Mouse (Mus musculus) hindbrain, postnatal 0 days (tissue): Measurements from ENCODE around the gene Drosha. TPM values are rescaled to one million over a fixed set of nuclear protein-coding genes. Genes with fewer than 3 reads are reported as not detected.

Experiments
- ATAC-seq: fragments of 200-750 bp; cut with Nextera tagmentation; 2 replicates; pipeline ENCODE4 v1.8.0; 2017; ENCODE audit warnings: mild to moderate bottlenecking, moderate TSS enrichment, moderate library complexity
- DNase-seq: peaks from one replicate; pipeline ENCODE4 v3.0.0-alpha.2; 2015; ENCODE audit warnings: low spot score
- H3K27ac ChIP-seq: fragments of 300-500 bp; sonication (generic); 2 replicates; pipeline ENCODE4 v1.5.1; 2014; ENCODE audit warnings: mild to moderate bottlenecking
- H3K27me3 ChIP-seq: fragments of 300-500 bp; sonication (generic); 2 replicates; pipeline ENCODE4 v1.6.1; 2014; ENCODE audit warnings: low read length, mixed read lengths; ENCODE audit not compliant: insufficient read depth
- H3K36me3 ChIP-seq: fragments of 300-500 bp; sonication (generic); 2 replicates; pipeline ENCODE4 v1.6.1; 2014; ENCODE audit warnings: low read length, mixed read lengths; ENCODE audit not compliant: insufficient read depth
- H3K4me1 ChIP-seq: fragments of 300-500 bp; sonication (generic); 2 replicates; pipeline ENCODE4 v1.6.1; 2014; ENCODE audit warnings: antibody characterized with exemption, low read length, mixed read lengths; ENCODE audit not compliant: insufficient read depth
- H3K4me2 ChIP-seq: fragments of 300-500 bp; sonication (generic); 2 replicates; pipeline ENCODE4 v1.6.1; 2014; ENCODE audit warnings: low read depth, mild to moderate bottlenecking, low read length, moderate library complexity, mixed read lengths
- H3K4me3 ChIP-seq: fragments of 300-500 bp; sonication (generic); 2 replicates; pipeline ENCODE4 v1.5.1; 2014; ENCODE audit warnings: low read length
- H3K9ac ChIP-seq: fragments of 300-500 bp; sonication (generic); replicated peaks from 2 replicates; pipeline ENCODE4 v1.6.1; 2014; ENCODE audit warnings: mild to moderate bottlenecking, low read length, moderate library complexity, mixed read lengths
- H3K9me3 ChIP-seq: fragments of 300-500 bp; sonication (generic); 2 replicates; pipeline ENCODE4 v1.6.1; 2016; ENCODE audit warnings: low read length, mixed read lengths
- CTCF ChIP-seq: IDR thresholded peaks from 2 replicates; pipeline ENCODE4 v1.5.1; 2016; ENCODE audit warnings: antibody characterized with exemption, control low read depth, low read depth
- WGBS: fragments of 180-500 bp; shearing (Covaris S2); extraction: QIAGEN DNeasy Blood & Tissue Kit; methylation state at CpG from one replicate; pipeline ENCODE4 v1.1.7; 2014; 5-methylcytosine and 5-hydroxymethylcytosine counted together
- polyA plus RNA-seq: library from polyadenylated mRNA; unstranded; fragments of >200 nt; fragmentation: Nextera tagmentation; extraction: Ambion mirVana; gene quantifications from 2 replicates; pipeline ENCODE4 v1.2.1, GENCODE M21; 2015
- total RNA-seq: library from RNA; depleted of rRNA; stranded (reverse); fragments of >200 nt; gene quantifications from 2 replicates; pipeline ENCODE4 v1.2.3, GENCODE M21; 2014

Gene Drosha
- total and polyA plus RNA-seq, 2 experiments from 2014 or later: 33.7 to 38.2 TPM

DNA sequence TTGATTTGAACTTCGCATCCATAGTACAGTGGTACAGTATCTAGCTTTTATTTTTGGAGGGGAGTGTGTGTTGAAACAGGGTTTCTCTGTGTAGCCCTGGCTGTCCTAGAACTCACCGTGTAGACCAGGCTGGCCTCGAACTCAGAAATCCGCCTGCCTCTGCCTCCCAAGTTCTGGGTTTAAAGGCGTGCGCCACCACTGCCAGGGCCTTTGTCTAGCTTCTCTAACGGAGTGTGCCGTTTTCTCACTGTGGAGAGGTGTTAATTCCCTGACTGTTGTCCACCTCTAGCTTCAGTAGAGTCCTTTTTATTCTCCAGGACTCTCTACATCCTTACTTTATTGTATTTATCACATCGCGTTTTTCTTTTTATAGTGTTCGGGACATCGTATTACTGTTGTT, 793 bp downstream of the Drosha start:
- peak overlapping the region; percentile 79 for H3K9ac ChIP-seq
- no peak for DNase-seq
- no peak for ATAC-seq
- TF ChIP-seq CTCF: no peak
- H3K27me3 ChIP-seq: no peaks in the 10 kb centered on the region
- peak overlapping the region; percentile 94 for H3K4me3 ChIP-seq
- H3K9me3 ChIP-seq: no peaks in the 10 kb centered on the region
- H3K4me2 ChIP-seq: peak overlapping the region; percentile 80
- peaks cover 8% of the 10 kb centered on the region; the same call in 1 of the 2 replicates for H3K4me1 ChIP-seq
- 60% methylated on average over 12 of the region's 12 CpGs for WGBS
- peak overlapping the region; percentile 82 for H3K27ac ChIP-seq
- H3K36me3 ChIP-seq: peaks cover 24% of the 10 kb centered on the region; the same call in 1 of the 2 replicates

DNA sequence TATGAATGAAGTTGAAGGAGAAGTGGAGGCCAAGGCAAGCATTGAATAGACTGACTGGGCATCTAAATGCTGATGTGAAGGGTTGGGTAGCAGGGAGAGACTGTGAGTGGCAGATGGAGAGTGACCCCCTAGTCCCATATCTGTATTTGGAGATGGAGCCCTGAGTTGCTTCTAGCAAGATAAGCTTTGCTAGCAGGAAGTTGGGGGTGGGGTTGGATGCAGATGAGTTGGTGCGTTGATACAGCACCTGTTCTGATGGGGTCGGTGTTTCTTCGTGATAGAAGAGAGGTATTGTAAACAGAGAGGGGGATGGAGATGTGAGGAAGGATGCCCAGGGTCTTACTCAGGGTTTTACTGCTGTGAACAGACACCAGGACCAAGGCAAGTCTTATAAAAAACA, 5.3 kb downstream of the Drosha start:
- Histone ChIP-seq H3K27me3 (no peaks in the 10 kb centered on the region), H3K9ac (no peak overlapping the region), H3K9me3 (no peaks in the 10 kb centered on the region), H3K4me2 (no peak overlapping the region), H3K36me3 (peaks cover 41% of the 10 kb centered on the region; the same call in 1 of the 2 replicates), H3K4me1 (peaks cover 8% of the 10 kb centered on the region; the same call in 1 of the 2 replicates), H3K27ac (no peak overlapping the region), H3K4me3 (no peak overlapping the region)
- WGBS: 98% methylated on average over 3 of the region's 3 CpGs
- no peak for DNase-seq
- ATAC-seq: no peak
- TF ChIP-seq CTCF: no peak

DNA sequence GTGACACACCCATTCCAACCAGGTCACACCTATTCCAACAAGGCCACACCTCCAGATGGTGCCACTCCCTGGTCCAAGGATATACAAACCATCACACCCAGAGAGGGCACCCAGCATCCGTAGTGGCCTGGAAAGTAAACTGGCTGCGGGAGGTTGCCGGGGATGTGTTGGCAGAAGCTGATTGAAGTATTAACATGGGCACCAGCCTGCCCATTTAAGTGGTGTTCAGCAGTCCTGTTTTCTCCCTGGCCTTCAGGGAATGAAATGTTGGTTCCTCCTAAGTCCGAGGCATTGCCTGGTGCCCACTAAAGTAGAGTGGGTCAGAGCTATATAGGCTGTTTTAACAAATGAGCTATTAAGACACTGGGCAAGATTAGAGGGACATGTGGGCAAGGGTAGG, 8.0 kb downstream of the Drosha start:
- H3K4me2 ChIP-seq: no peak overlapping the region
- 96% methylated on average over 4 of the region's 4 CpGs for WGBS
- ATAC-seq (no peak), DNase-seq (no peak)
- peaks cover 53% of the 10 kb centered on the region; the same call in 1 of the 2 replicates for H3K36me3 ChIP-seq
- H3K4me3 ChIP-seq: no peak overlapping the region
- H3K9me3 ChIP-seq: no peaks in the 10 kb centered on the region
- H3K27ac ChIP-seq: no peak overlapping the region
- H3K27me3 ChIP-seq: no peaks in the 10 kb centered on the region
- H3K9ac ChIP-seq: no peak overlapping the region
- TF ChIP-seq CTCF: no peak
- H3K4me1 ChIP-seq: no peaks in the 10 kb centered on the region

DNA sequence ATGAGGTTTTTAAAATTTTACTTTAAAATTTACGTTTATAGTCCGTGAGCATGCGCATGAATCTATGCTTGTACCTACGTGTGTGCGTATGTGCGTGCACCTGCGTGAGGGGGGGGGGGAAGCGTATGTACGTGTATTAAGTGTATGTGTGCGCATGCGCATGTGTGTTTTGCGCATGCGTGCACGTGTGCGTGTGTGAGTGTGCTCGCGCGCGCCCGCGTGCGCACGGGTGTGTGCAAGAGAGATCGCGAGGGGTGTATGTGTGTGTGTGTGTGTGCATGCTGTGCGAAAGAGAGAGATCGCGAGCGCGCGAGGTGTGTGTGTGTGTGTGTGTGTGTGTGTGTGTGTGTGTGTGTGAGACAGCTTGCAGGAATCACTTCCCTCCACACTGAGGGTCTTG, 8.8 kb downstream of the Drosha start:
- TF ChIP-seq CTCF: no peak
- DNase-seq (no peak), ATAC-seq (peak; percentile 29; the same call in 1 of the 2 replicates)
- Histone ChIP-seq H3K4me2 (no peak overlapping the region), H3K4me1 (no peaks in the 10 kb centered on the region), H3K9ac (no peak overlapping the region), H3K4me3 (no peak overlapping the region), H3K27ac (no peak overlapping the region), H3K9me3 (no peaks in the 10 kb centered on the region), H3K36me3 (peaks cover 54% of the 10 kb centered on the region; the same call in 1 of the 2 replicates), H3K27me3 (no peaks in the 10 kb centered on the region)
- WGBS: 97% methylated on average over 31 of the region's 31 CpGs

DNA sequence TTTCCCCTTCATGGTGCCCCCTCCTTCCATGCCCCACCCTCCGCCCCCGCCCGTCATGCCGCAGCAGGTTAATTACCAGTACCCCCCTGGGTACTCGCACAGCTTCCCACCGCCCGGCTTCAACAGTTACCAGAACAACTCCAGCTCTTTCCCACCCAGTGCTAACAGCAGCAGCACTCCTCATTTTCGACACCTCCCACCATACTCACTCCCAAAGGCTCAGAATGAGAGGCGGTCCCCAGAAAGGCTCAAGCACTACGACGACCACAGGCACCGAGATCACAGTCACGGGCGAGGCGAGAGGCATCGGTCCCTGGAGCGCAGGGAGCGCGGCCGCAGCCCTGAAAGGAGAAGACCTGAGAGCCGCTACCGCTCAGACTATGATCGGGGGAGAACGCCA, 9.6 kb downstream of the Drosha start:
- ATAC-seq (peak; percentile 32; the same call in 1 of the 2 replicates), DNase-seq (no peak)
- Histone ChIP-seq H3K36me3 (peaks cover 51% of the 10 kb centered on the region; the same call in 1 of the 2 replicates), H3K9me3 (no peaks in the 10 kb centered on the region), H3K27me3 (no peaks in the 10 kb centered on the region), H3K4me2 (no peak overlapping the region), H3K4me1 (no peaks in the 10 kb centered on the region), H3K27ac (no peak overlapping the region), H3K4me3 (no peak overlapping the region), H3K9ac (no peak overlapping the region)
- WGBS: 96% methylated on average over 24 of the region's 24 CpGs
- no peak for TF ChIP-seq CTCF

DNA sequence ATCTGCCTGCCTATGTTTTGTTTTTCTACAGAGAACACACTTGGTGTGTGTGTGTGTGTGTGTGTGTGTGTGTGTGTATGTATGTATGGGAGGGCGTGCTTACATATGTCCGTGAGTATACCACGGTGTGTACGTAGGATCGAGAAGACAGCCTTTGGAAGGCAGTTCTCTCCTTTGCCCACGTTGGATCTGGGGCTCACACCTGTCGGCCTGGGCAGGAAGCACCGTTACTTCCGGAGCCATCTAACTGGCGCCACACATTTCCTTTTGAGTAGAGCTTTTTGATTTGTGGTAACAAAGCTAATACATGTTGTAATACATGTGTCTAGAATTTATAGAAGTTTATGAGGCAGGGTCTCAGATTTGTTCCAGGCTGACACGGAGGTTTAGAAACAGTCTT, 16.1 kb downstream of the Drosha start:
- Histone ChIP-seq H3K9ac (no peak overlapping the region), H3K4me2 (no peak overlapping the region), H3K36me3 (peaks cover 56% of the 10 kb centered on the region), H3K4me1 (no peaks in the 10 kb centered on the region), H3K27ac (no peak overlapping the region), H3K4me3 (no peak overlapping the region), H3K9me3 (no peaks in the 10 kb centered on the region), H3K27me3 (no peaks in the 10 kb centered on the region)
- ATAC-seq: no peak
- DNase-seq: no peak
- 97% methylated on average over 11 of the region's 11 CpGs for WGBS
- no peak for TF ChIP-seq CTCF

DNA sequence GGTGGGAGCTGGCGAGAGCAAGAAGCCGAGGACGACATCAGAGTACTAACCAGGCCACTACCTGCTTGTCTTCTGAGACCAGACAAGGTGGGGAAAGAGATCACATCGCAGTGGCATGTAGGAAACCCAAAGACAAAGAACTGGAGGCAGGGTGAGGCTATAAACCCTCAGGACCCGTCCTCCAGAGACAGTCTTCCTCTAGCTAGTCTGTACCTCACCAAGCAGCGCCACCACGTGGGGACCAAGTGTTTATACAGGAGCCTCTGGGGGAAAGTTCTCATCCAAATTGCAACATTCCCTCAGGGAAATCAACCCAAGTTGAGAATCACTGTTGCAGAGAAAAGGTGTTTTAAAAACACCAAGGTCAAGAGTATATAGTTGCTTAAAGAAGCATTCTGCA, 18.2 kb downstream of the Drosha start:
- Histone ChIP-seq H3K27ac (no peak overlapping the region), H3K4me3 (no peak overlapping the region), H3K4me2 (no peak overlapping the region), H3K9me3 (no peaks in the 10 kb centered on the region), H3K27me3 (no peaks in the 10 kb centered on the region), H3K36me3 (peaks cover 63% of the 10 kb centered on the region), H3K4me1 (no peaks in the 10 kb centered on the region), H3K9ac (no peak overlapping the region)
- ATAC-seq (no peak), DNase-seq (peak; percentile 6)
- 84% methylated on average over 7 of the region's 7 CpGs for WGBS
- peak; percentile 19; the same call in 1 of the 2 replicates for TF ChIP-seq CTCF
